Mouse (Mus musculus) stomach, postnatal 0 days (tissue): Measurements from ENCODE around the gene Ppm1g.

Source experiments
- CTCF ChIP-seq: IDR thresholded peaks from 2 replicates; pipeline ENCODE4 v1.5.1; 2016; ENCODE audit warnings: antibody characterized with exemption, low read depth, mild to moderate bottlenecking, moderate library complexity
- EP300 ChIP-seq: optimal IDR thresholded peaks from 2 replicates; pipeline ENCODE3; 2016; ENCODE audit warnings: antibody characterized with exemption

DNA sequence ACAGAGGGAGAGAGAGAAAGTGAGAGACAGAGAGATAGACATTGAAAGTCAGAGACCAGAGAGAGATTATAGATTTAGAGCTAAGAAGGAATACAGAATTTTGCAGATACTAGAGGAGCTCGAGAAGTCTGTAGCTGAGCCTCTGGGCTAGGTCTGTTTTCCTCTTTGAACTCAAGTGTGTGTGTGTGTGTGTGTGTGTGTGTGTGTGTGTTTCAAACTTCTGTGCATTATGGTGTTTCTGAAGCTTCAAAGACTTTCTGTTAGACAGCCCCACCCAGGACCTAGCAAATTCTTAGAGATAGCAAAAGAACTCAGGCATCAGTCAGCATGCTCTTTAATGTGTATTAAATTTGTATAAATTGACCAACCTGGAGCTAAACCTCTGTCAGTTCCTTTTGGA lies 6.2 kb upstream of the Ppm1g start:
- no peak for TF ChIP-seq CTCF
- TF ChIP-seq EP300, result no peak
